Mouse (Mus musculus): ENCODE measurements around the gene Bspry. TPM values are rescaled to one million over a fixed set of nuclear protein-coding genes. Genes with fewer than 3 reads are reported as not detected.

The Bspry gene
- polyA plus RNA-seq, 1 experiment: 19.8 TPM

DNA sequence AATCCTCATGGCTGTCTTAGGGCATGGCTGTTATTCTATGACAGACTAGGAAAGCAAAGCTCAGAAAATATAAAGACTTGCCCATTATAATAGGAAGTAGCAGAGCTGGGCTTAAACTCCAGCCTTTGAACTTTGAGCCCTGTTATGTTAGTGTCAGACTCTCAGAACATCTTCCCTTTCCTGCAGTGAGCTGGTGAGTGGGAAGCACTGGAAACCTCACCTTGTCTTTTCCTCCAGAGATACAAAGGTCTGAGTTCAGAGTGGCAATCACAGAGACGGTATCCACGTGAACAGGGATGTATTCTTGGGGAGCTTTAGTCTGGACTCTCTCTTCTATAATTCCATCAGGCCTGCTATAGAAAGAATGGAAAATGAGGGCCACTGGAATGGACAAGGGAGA is 16.7 kb upstream of the Bspry start:
- no peak for DNase-seq
- no peak overlapping the region for H3K4me3 ChIP-seq (ENCODE audit: control insufficient read depth, insufficient read depth, low read length)
- H3K36me3 ChIP-seq (ENCODE audit: control insufficient read depth, insufficient read depth, low read length): no peaks in the 10 kb centered on the region
- TF ChIP-seq CTCF (IDR thresholded peaks at IDR 0.05; ENCODE audit: borderline replicate concordance, control insufficient read depth, extremely low read depth, insufficient read depth, low read length, poor library complexity) (no peak), POLR2A (IDR thresholded peaks at IDR 0.05; ENCODE audit: control insufficient read depth, extremely low read depth, insufficient read depth, low read length, poor library complexity) (no peak)
- no peaks in the 10 kb centered on the region for H3K4me1 ChIP-seq (replicated peaks; ENCODE audit: control insufficient read depth, insufficient read depth, low read length)
- no peak overlapping the region for H3K27ac ChIP-seq (ENCODE audit: control insufficient read depth, insufficient read depth, low read length)
- WGBS: 96% methylated on average over 2 of the region's 2 CpGs
- no peaks in the 10 kb centered on the region for H3K27me3 ChIP-seq (ENCODE audit: control insufficient read depth, insufficient read depth, low read length)

DNA sequence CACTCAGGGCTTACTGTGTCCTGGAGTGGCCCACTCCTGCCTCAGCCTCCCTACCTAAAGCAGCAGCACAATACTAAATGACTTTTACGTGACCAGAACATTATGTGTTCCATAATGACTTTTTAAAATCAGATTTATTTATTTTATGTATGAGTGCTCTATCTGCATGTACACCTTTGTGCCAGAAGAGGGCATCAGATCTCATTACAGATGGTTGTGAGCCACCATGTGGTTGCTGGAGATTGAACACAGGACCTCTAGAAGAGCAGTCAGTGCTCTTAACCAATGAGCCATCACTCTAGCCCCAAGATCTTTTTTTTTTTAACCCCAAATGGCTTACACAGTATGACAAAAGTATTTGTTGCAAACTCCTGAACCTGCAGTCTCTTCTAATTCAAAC is 11.7 kb upstream of the Bspry start:
- Histone ChIP-seq H3K4me3 (ENCODE audit: control insufficient read depth, insufficient read depth, low read length) (no peak overlapping the region), H3K36me3 (ENCODE audit: control insufficient read depth, insufficient read depth, low read length) (no peaks in the 10 kb centered on the region), H3K27ac (ENCODE audit: control insufficient read depth, insufficient read depth, low read length) (no peak overlapping the region), H3K4me1 (replicated peaks; ENCODE audit: control insufficient read depth, insufficient read depth, low read length) (peaks cover 3% of the 10 kb centered on the region), H3K27me3 (ENCODE audit: control insufficient read depth, insufficient read depth, low read length) (no peaks in the 10 kb centered on the region)
- no peak for TF ChIP-seq POLR2A (IDR thresholded peaks at IDR 0.05; ENCODE audit: control insufficient read depth, extremely low read depth, insufficient read depth, low read length, poor library complexity)
- TF ChIP-seq CTCF (IDR thresholded peaks at IDR 0.05; ENCODE audit: borderline replicate concordance, control insufficient read depth, extremely low read depth, insufficient read depth, low read length, poor library complexity): no peak
- DNase-seq: no peak
- 96% methylated on average over 1 of the region's 1 CpGs for WGBS

DNA sequence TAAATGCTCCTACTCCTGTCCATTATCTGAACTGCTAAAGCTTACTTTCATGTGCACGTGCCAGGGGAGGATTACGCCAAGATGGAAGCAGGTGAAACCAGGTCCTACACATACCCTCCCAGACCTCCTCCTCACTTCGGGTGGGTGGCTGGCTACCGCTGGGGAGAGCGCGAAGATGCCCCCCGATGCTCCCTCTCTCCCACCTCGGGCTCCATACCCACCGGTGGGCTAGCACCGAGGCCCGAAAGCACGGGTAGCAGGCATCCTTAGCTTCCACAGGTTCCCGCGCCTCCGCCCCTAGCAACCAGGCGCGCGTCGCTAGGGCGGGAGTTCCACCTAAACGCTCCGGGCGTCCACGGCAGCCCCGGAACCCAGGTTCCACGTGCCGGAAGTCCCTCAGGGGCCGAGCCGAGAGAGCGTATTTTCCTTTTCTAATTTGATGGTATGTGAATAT is 9.2 kb upstream of the Bspry start, which contains the start of gene Wdr31:
Wdr31 (minus strand) TSS at position 299 of the 454 bp plus-strand sequence.
- no peak for TF ChIP-seq CTCF (IDR thresholded peaks at IDR 0.05; ENCODE audit: borderline replicate concordance, control insufficient read depth, extremely low read depth, insufficient read depth, low read length, poor library complexity)
- no peak for TF ChIP-seq POLR2A (IDR thresholded peaks at IDR 0.05; ENCODE audit: control insufficient read depth, extremely low read depth, insufficient read depth, low read length, poor library complexity)
- WGBS: 2% methylated on average over 30 of the region's 30 CpGs
- peak; percentile 78 for DNase-seq
- Histone ChIP-seq H3K27ac (ENCODE audit: control insufficient read depth, insufficient read depth, low read length) (no peak within 1 kb of the TSS), H3K4me3 (ENCODE audit: control insufficient read depth, insufficient read depth, low read length) (peak within 1 kb of the TSS; percentile 53), H3K4me1 (replicated peaks; ENCODE audit: control insufficient read depth, insufficient read depth, low read length) (peaks cover 8% of the 10 kb centered on the region), H3K36me3 (ENCODE audit: control insufficient read depth, insufficient read depth, low read length) (no peaks in the 10 kb centered on the region), H3K27me3 (ENCODE audit: control insufficient read depth, insufficient read depth, low read length) (no peaks in the 10 kb centered on the region)

DNA sequence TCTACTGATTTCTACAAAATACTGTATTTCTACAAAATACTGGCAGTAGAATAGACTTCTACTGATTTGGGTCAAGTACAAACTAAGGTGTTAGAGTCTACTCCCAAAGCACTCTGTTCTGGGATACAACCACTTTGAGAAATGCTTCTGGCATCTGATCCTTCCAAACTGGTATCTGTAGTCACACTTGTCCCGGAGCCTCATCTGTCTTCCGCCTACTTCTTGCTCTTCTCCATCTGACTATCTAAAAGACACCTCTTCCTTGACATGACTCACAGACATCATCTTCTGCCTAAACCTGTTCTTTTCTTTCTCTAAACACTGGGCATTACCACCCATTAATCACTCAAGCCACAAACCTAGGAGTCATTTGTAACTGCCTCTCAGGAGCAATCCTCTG is 7.8 kb upstream of the Bspry start:
- H3K4me1 ChIP-seq (replicated peaks; ENCODE audit: control insufficient read depth, insufficient read depth, low read length): peaks cover 16% of the 10 kb centered on the region
- no peaks in the 10 kb centered on the region for H3K36me3 ChIP-seq (ENCODE audit: control insufficient read depth, insufficient read depth, low read length)
- WGBS: 92% methylated on average over 2 of the region's 2 CpGs
- DNase-seq: no peak
- H3K4me3 ChIP-seq (ENCODE audit: control insufficient read depth, insufficient read depth, low read length): no peak overlapping the region
- H3K27me3 ChIP-seq (ENCODE audit: control insufficient read depth, insufficient read depth, low read length): no peaks in the 10 kb centered on the region
- no peak overlapping the region for H3K27ac ChIP-seq (ENCODE audit: control insufficient read depth, insufficient read depth, low read length)
- TF ChIP-seq POLR2A (IDR thresholded peaks at IDR 0.05; ENCODE audit: control insufficient read depth, extremely low read depth, insufficient read depth, low read length, poor library complexity) (no peak), CTCF (IDR thresholded peaks at IDR 0.05; ENCODE audit: borderline replicate concordance, control insufficient read depth, extremely low read depth, insufficient read depth, low read length, poor library complexity) (no peak)

DNA sequence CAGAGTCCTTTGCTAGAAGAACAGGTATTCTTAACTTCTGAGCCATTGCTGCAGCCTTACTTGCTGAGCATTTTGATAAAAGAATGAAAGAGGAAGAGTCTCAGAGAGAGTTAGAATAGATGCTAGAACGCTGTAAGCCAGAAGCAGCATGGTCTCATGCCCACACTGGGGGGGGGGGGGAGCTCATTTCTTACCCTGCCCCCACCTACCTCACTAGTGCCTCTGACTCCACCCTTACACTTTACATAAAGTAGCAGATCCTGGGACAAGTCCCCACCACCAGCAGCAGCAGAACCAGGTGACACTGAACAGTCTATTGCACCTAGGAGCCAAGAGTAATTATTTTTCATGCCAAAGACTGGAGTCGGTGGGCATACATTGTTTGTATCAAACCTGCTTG is 4.7 kb upstream of the Bspry start:
- no peak for TF ChIP-seq POLR2A (IDR thresholded peaks at IDR 0.05; ENCODE audit: control insufficient read depth, extremely low read depth, insufficient read depth, low read length, poor library complexity)
- no peak for TF ChIP-seq CTCF (IDR thresholded peaks at IDR 0.05; ENCODE audit: borderline replicate concordance, control insufficient read depth, extremely low read depth, insufficient read depth, low read length, poor library complexity)
- WGBS: 26% methylated on average over 2 of the region's 2 CpGs
- Histone ChIP-seq H3K36me3 (ENCODE audit: control insufficient read depth, insufficient read depth, low read length) (no peaks in the 10 kb centered on the region), H3K4me1 (replicated peaks; ENCODE audit: control insufficient read depth, insufficient read depth, low read length) (peaks cover 24% of the 10 kb centered on the region), H3K27me3 (ENCODE audit: control insufficient read depth, insufficient read depth, low read length) (no peaks in the 10 kb centered on the region), H3K27ac (ENCODE audit: control insufficient read depth, insufficient read depth, low read length) (peak overlapping the region; percentile 88), H3K4me3 (ENCODE audit: control insufficient read depth, insufficient read depth, low read length) (no peak overlapping the region)
- DNase-seq: peak; percentile 35

DNA sequence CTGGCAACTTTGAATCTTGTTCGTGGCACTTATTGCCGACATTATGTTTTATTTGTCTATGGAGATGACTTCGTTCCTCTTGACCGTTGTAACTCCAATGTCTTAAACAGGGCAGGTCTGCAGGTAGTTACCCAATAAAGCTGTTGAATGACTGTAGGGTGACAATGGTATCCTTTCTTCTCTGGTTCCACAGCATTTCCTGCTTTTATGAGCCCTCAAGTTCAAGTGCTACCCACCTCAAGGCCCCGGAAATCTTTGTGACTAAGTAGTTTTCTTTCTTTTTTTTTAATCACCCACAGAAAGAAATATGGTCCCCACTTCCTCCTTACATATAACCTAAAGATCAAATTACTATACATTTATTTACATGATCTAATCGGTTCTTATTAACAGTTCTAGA is 4.1 kb upstream of the Bspry start:
- Histone ChIP-seq H3K27me3 (ENCODE audit: control insufficient read depth, insufficient read depth, low read length) (no peaks in the 10 kb centered on the region), H3K27ac (ENCODE audit: control insufficient read depth, insufficient read depth, low read length) (peak overlapping the region; percentile 88; the same call in 1 of the 2 replicates), H3K36me3 (ENCODE audit: control insufficient read depth, insufficient read depth, low read length) (no peaks in the 10 kb centered on the region), H3K4me3 (ENCODE audit: control insufficient read depth, insufficient read depth, low read length) (no peak overlapping the region), H3K4me1 (replicated peaks; ENCODE audit: control insufficient read depth, insufficient read depth, low read length) (peaks cover 22% of the 10 kb centered on the region)
- TF ChIP-seq CTCF (IDR thresholded peaks at IDR 0.05; ENCODE audit: borderline replicate concordance, control insufficient read depth, extremely low read depth, insufficient read depth, low read length, poor library complexity) (no peak), POLR2A (IDR thresholded peaks at IDR 0.05; ENCODE audit: control insufficient read depth, extremely low read depth, insufficient read depth, low read length, poor library complexity) (no peak)
- WGBS: 29% methylated on average over 6 of the region's 6 CpGs
- peak; percentile 27 for DNase-seq

All from thymus, adult 2 months (tissue).